Mouse (Mus musculus) urinary bladder, postnatal 36 days (tissue): ENCODE data around the gene Vamp8.

Experiments
- DNase-seq, 2 experiments: peaks; one replicate each; pipeline ENCODE4 v3.0.0; 2022; ENCODE audit warnings: low spot score in 2 of 2, mixed read lengths in 1 of 2

Gene Vamp8

GRCm38 (mm10) chr6:72389941-72390771 lies at the start of gene Vamp8:
Gene Vamp8 (minus strand): TSS chr6:72390703.
- DNase-seq, result peak; percentile 79 to 87

- peak; percentile 91 to 94 for DNase-seq
These were observed 49.1 kb upstream of the Vamp8 start, which contains the start of gene Mat2a for GRCm38 (mm10) chr6:72439355-72440185. Gene Mat2a (minus strand): TSS chr6:72439558.

DNA sequence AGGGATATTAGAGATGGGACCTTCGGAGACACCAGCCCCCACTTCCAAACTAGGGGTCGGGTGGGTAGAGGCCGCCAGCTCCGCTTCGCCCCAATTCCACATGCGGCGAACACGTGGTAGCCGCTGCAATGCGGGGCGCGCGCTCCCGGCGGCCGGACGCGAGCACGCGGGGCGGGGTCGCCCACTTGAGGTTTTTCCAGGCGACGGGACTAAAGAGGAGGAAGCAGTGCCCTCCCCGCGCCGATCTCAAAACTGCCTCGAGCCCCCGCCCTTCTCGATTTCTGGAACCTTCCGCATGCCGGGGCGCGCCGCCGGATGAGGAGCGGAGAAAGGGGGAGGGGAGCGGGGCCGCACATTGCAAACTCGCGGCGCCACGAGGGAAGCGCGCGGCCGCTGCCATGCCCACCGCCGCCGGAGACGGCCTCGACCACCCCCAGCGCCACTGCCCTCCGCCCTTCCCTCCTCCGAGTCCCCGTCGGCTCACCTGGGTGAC lies 48.4 kb upstream of the Vamp8 start:
- peak; percentile 85 to 92 for DNase-seq

- no peak for DNase-seq
These were observed 47.7 kb upstream of the Vamp8 start for GRCm38 (mm10) chr6:72438226-72438625.

DNA sequence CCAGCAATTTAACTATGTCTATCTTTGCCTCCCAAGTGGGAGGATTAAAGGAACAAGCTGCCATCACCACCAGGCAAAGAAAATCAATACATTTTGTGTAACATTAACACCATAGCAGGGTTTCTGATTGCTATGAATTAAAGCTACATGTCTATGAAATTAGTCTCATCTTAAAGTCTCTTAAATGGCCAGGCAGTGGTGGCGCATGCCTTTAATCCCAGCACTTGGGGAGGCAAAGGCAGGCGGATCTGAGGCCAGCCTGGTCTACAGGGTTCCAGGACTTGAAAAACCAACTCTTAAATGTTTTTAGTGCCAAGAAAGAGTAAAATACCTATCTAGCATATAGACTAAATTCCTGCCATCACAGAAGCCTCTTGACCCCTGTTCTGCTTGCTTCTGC lies 41.6 kb upstream of the Vamp8 start:
- no peak for DNase-seq

GRCm38 (mm10) chr6:72430989-72431921 lies 40.8 kb upstream of the Vamp8 start:
- no peak for DNase-seq

DNA sequence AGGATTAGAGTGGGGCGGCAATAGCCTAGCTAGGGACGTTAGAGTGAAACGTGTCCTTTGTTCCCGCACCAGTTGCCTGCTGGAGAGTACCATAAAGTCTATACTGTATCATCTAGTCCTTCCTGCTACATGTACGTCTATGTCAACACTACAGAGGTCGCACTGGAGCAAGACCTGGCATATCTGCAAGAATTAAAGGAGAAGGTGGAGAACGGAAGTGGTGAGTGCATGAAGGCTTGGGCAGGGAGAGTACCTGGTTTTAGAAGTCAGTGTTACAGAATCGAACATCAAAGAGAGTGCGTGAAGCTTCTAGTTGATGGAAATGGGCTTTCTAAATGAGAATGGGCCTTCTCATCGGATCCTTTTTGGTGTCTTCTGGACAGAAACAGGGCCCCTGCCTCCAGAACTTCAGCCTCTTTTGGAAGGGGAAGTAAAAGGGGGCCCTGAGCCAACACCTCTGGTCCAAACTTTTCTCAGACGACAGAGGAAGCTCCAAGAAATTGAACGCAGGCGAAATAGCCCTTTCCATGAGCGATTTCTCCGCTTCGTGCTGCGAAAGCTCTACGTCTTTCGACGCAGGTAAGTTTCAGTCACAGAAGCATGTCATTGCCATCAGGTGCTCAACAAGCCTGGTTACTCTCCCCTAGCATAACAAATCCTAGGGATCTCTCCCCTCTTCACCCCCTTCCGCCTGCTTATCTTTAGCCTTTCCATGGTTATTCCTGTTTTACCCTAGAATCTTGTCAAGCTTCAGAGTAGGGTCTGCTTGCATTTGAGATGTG lies 38.7 kb upstream of the Vamp8 start:
- no peak for DNase-seq

DNA sequence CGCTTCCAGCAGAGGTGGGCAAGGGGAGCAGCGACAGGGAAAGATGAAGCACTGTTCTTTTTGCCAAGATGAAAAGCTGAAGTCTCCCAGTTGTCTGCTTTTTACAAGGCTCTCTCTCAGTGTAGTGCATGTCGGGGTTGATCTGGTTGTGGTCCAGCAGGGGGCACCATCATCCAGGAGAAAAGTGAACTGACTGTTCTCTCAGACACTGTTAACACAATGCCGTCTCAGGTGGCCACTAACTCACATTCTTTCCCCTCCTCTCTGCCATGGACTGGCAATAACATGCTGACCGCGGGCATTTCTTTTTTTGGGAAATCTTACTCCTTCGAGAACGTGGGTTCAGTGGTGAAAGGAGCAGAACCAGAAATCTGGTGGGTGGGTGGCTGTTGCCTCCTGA lies 37.5 kb upstream of the Vamp8 start:
- peak; percentile 68 to 79 for DNase-seq

GRCm38 (mm10) chr6:72425646-72426045 lies 35.1 kb upstream of the Vamp8 start:
- no peak for DNase-seq

DNA sequence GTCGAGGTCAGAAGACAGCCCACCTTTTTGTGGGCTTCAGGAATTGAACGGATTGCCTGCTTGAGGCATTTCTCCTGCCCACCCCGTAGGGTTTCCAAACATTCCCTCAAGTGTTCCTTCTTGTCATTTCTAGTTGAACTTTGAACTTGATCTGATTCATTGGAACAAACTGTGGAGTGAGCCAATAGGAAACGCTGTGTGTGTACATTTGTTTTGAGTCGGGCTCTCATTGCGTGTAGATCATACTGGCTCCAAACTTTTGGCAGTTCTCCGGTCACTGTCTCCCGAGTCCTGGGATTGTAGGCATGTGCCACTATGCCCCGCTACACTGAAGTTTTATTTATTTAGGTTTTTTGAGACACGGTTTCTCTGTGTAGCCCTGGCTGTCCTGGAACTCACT lies 30.4 kb upstream of the Vamp8 start:
- DNase-seq, result no peak

GRCm38 (mm10) chr6:72419806-72420205 lies 29.3 kb upstream of the Vamp8 start:
- DNase-seq, result no peak

DNA sequence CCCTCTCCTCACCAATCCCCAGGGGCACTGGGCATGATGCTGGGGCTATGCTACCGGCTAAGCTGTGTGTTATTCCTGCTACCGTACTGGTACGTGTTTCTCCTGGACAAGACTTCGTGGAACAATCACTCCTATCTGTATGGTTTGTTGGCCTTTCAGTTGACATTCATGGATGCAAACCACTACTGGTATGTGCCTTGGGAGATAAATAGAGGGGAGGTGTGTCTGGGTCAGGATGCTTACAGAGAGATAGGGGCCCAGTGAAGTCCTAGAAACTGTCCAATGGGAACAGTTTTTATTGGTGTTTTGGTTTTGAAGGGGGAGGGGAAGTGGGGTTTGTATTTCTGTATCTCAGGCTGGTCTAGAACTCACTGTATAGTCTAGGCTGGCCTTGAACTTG lies 27.8 kb upstream of the Vamp8 start:
- DNase-seq, result no peak

DNA sequence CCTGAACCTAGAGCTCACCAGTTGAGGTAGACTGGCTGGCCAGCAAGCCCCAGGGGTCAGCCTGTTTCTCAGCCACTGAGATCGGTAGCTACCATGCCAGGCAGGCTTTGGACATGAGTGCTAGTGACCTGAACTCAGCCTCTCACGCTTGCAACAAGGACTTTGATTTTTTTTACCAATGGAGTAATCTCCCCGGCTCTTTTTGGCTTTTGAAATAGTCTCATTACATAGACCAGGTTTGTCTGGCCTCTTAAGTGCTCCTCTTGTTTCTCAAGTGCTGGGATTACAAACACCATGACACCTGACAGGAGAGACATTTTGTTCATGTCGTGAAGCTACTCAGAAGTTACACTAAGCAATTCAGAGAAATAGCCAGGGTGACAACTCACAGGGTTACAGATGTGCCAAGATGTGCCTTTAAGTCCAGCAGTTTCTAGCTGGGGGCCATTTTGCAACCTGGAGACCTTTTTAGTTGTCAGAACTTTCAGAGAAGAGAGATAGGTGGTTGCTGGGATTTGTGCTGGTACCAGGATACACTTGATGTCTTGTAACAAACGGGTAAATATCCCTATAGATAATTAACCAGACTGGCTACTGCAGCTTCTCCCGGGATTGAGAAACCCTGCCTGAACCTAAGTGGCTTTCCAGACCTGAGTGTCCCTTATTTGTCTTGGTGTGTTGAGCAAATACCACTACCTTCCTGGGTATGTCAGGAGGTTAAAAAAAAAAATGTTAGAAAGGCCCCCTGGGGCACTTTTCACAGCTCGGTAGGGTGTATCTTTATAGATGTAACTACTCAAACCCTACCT lies 25.7 kb upstream of the Vamp8 start:
- no peak for DNase-seq

- no peak for DNase-seq
These were observed 24.7 kb upstream of the Vamp8 start for GRCm38 (mm10) chr6:72415181-72415580.

- peak; percentile 94 to 95 for DNase-seq
These were observed 23.7 kb upstream of the Vamp8 start, which contains the start of gene Ggcx for GRCm38 (mm10) chr6:72414076-72414756. Gene Ggcx (plus strand): TSS chr6:72414308.

- no peak for DNase-seq
These were observed 20.0 kb upstream of the Vamp8 start for GRCm38 (mm10) chr6:72410518-72410917.

GRCm38 (mm10) chr6:72410003-72410402 lies 19.5 kb upstream of the Vamp8 start:
- no peak for DNase-seq

GRCm38 (mm10) chr6:72409567-72409966 lies 19.1 kb upstream of the Vamp8 start:
- DNase-seq, result peak; percentile 48 to 57

DNA sequence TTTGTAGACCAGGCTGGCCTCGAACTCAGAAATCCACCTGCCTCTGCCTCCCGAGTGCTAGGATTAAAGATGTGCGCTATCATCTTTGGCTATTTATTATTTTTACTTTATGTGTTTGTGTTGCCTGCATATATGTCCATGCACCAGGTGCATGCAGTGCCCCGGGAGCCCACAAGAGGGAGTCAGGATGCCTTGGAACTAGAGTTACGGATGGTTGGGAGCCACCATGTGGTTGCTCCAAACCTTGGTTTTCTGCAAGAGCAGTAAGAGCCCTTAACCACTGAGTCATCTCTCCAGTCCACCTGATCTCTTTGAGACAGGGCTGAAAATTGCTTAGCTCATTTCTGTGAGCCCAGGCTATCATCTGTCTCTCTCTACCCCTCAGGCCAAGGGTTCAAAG lies 16.6 kb upstream of the Vamp8 start:
- DNase-seq, result peak; percentile 82 to 85
